Mouse (Mus musculus): Measurements from ENCODE around the gene Olfr803.

- no peak for TF ChIP-seq EP300 (IDR thresholded peaks at IDR 0.05; ENCODE audit: insufficient read depth, low read depth, low read length)
- no peak for TF ChIP-seq POLR2A (IDR thresholded peaks at IDR 0.05; ENCODE audit: insufficient read depth, low read depth, low read length)
These were observed 20.3 kb downstream of the Olfr803 start, which contains the start of gene Olfr801 for GRCm38 (mm10) chr10:129673765-129674164.

Measured in heart, adult 2 months (tissue).